Mouse (Mus musculus): ENCODE measurements around the gene Zfp781. TPM values are rescaled to one million over a fixed set of nuclear protein-coding genes. Genes with fewer than 3 reads are reported as not detected.
"Not testable (repeated sequence)": the region's sequence is repeated elsewhere in the genome, so short reads cannot be mapped to it uniquely, and the experiment has no call there.

Zfp781 gene
- polyA plus RNA-seq (2016; fragmentation: Nextera tagmentation; extraction: Ambion mirVana) = 4.0 and 4.3 TPM in 2 replicates

- not testable (repeated sequence) for H3K27ac ChIP-seq; H3K36me3 ChIP-seq; H3K9me3 ChIP-seq; H3K4me1 ChIP-seq; H3K9ac ChIP-seq; H3K27me3 ChIP-seq; H3K4me2 ChIP-seq (replicated peaks); H3K4me3 ChIP-seq
- peak; percentile 94 for ATAC-seq (ENCODE audit: insufficient number of reproducible peaks, insufficient read depth, low FRiP score, low TSS enrichment)
- no CpG with 5 or more reads among the region's 43 CpGs for WGBS
Observed at GRCm38 (mm10) chr10:81929842-81930743, at the start of gene Zfp781. Gene Zfp781 (minus strand): TSS chr10:81930480.

- not testable (repeated sequence) for H3K4me2 ChIP-seq (replicated peaks); ATAC-seq (ENCODE audit: insufficient number of reproducible peaks, insufficient read depth, low FRiP score, low TSS enrichment); H3K27ac ChIP-seq; H3K36me3 ChIP-seq; H3K27me3 ChIP-seq; H3K9ac ChIP-seq; H3K4me3 ChIP-seq; H3K9me3 ChIP-seq; H3K4me1 ChIP-seq
- WGBS = no CpG with 5 or more reads among the region's 44 CpGs
Observed at GRCm38 (mm10) chr10:81978365-81979003, 48.2 kb upstream of the Zfp781 start.

- H3K9me3 ChIP-seq; H3K4me2 ChIP-seq (replicated peaks); H3K27ac ChIP-seq; H3K27me3 ChIP-seq; H3K4me1 ChIP-seq; H3K36me3 ChIP-seq; H3K9ac ChIP-seq; ATAC-seq (ENCODE audit: insufficient number of reproducible peaks, insufficient read depth, low FRiP score, low TSS enrichment); H3K4me3 ChIP-seq: not testable (repeated sequence)
- WGBS = no CpG with 5 or more reads among the region's 3 CpGs
Observed at GRCm38 (mm10) chr10:81930744-81931118, 451 bp upstream of the Zfp781 start.

GRCm38 (mm10) chr10:81863409-81864407 lies 66.6 kb downstream of the Zfp781 start, which contains the start of gene Gm32687:
Gene Gm32687 (plus strand): TSS chr10:81863934.
- not testable (repeated sequence) for H3K27ac ChIP-seq; H3K36me3 ChIP-seq; H3K9me3 ChIP-seq; H3K27me3 ChIP-seq; H3K9ac ChIP-seq; H3K4me2 ChIP-seq (replicated peaks); H3K4me3 ChIP-seq; H3K4me1 ChIP-seq
- 35% methylated on average over 4 of the region's 49 CpGs for WGBS
- peak; percentile 100 for ATAC-seq (ENCODE audit: insufficient number of reproducible peaks, insufficient read depth, low FRiP score, low TSS enrichment)

Other genes starting within 250 kb of the Zfp781 start
- 16.5 and 17.9 TPM in 2 replicates for gene Zfp433, start 225.7 kb downstream of the Zfp781 start, polyA plus RNA-seq (2016; fragmentation: Nextera tagmentation; extraction: Ambion mirVana)
- 14.7 and 15.3 TPM in 2 replicates for gene Gm3055, start 159.3 kb downstream of the Zfp781 start, polyA plus RNA-seq (2016; fragmentation: Nextera tagmentation; extraction: Ambion mirVana)
- gene Gm4767, start 118.3 kb downstream of the Zfp781 start, polyA plus RNA-seq (2016; fragmentation: Nextera tagmentation; extraction: Ambion mirVana) = 2.7 and 3.3 TPM in 2 replicates
- gene Gm32687, start 66.5 kb downstream of the Zfp781 start, polyA plus RNA-seq (2016; fragmentation: Nextera tagmentation; extraction: Ambion mirVana) = 10.5 and 12.0 TPM in 2 replicates
- 17.5 TPM in 2 replicates for gene Zfp873, start 117.6 kb upstream of the Zfp781 start, polyA plus RNA-seq (2016; fragmentation: Nextera tagmentation; extraction: Ambion mirVana)
- gene BC024063, start 152.9 kb upstream of the Zfp781 start, polyA plus RNA-seq (2016; fragmentation: Nextera tagmentation; extraction: Ambion mirVana) = 6.8 and 7.3 TPM in 2 replicates
- gene AU041133, start 197.5 kb upstream of the Zfp781 start, polyA plus RNA-seq (2016; fragmentation: Nextera tagmentation; extraction: Ambion mirVana) = 6.8 and 7.8 TPM in 2 replicates

Data from embryonic facial prominence, embryonic 12.5 days (tissue).